Mouse (Mus musculus): ENCODE results near the gene Gtf2a2.

DNA sequence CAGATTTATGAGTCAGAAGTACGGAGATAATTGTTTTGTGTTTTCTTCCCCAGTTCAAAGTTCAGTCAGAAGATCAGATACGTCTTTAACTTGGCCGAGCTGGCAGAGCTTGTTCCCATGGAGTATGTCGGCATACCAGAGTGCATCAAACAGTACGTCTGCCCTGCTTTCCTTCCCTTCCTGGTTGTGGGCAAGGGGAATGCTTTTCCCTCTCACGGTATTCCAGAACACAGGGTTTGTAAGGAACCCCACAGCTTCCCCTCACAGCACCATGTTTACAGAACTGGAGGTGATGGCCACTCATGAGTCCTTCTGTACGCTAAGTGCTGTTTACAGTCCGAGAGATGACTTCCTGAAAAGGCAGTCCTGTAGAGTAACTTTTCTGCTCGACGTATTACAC, 8.8 kb upstream of the Gtf2a2 start:
- no peak for TF ChIP-seq GATA1 (IDR thresholded peaks at IDR 0.05; ENCODE audit: low read length)
- no peak for TF ChIP-seq TAL1 (IDR thresholded peaks at IDR 0.05; ENCODE audit: low read length)
